Mouse (Mus musculus) cerebellum, adult 2 months (tissue): ENCODE measurements around the gene Mapk11.

Experiments
- CTCF ChIP-seq: fragments of 200-500 bp; IDR thresholded peaks from 2 replicates; pipeline ENCODE4 v1.5.1; 2011; ENCODE audit warnings: low read depth, mild to moderate bottlenecking, control low read depth, low read length, moderate library complexity, borderline replicate concordance; ENCODE audit not compliant: insufficient read depth
- POLR2A ChIP-seq: fragments of 200-500 bp; IDR thresholded peaks from 2 replicates; pipeline ENCODE4 v1.6.1; 2011; ENCODE audit warnings: low read length, control low read depth, borderline replicate concordance; ENCODE audit not compliant: insufficient read depth

DNA sequence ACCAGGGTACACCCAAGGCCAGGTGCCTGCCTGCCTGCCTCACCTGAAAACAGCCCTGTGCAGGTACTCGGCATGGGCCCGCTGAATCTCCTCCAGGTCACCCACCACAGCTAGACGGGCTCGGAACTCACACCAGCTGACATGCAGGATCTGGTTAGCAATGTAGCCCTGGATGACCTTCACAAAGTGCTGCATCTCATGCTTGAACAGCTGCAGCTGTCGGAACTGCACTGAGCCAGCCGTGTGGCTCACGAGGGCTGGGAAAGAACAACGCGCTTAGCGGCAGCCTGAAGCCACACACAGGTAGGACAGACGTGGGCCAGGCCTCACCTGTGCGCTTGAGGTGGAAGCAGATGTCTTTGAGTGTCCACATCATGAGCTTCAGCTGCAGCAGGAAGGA lies 48.6 kb downstream of the Mapk11 start:
- TF ChIP-seq CTCF (no peak), POLR2A (no peak)
